Mouse (Mus musculus) heart, embryonic 11.5 days (tissue): ENCODE measurements around the gene Tmem131l. TPM values are rescaled to one million over a fixed set of nuclear protein-coding genes. Genes with fewer than 3 reads are reported as not detected.

Experiments
- ATAC-seq: fragments of 200-750 bp; cut with Nextera tagmentation; replicated peaks from 2 replicates; pipeline ENCODE4 v1.8.0; 2017; ENCODE audit warnings: moderate library complexity; ENCODE audit not compliant: insufficient number of reproducible peaks, low FRiP score, low TSS enrichment
- H3K27ac ChIP-seq: fragments of 300-500 bp; sonication (generic); 2 replicates; pipeline ENCODE4 v1.5.1; 2014; ENCODE audit warnings: mild to moderate bottlenecking, low read depth, low read length
- H3K27me3 ChIP-seq: fragments of 300-500 bp; sonication (generic); 2 replicates; pipeline ENCODE4 v1.6.1; 2014; ENCODE audit warnings: mild to moderate bottlenecking, low read length, mixed read lengths; ENCODE audit not compliant: control insufficient read depth, insufficient read depth
- H3K36me3 ChIP-seq: fragments of 300-500 bp; sonication (generic); 2 replicates; pipeline ENCODE4 v1.6.1; 2014; ENCODE audit warnings: mild to moderate bottlenecking, low read length, moderate library complexity, mixed read lengths; ENCODE audit not compliant: control insufficient read depth, insufficient read depth
- H3K4me1 ChIP-seq: fragments of 300-500 bp; sonication (generic); 2 replicates; pipeline ENCODE4 v1.6.1; 2014; ENCODE audit warnings: low read length; ENCODE audit not compliant: control insufficient read depth, insufficient read depth
- H3K4me2 ChIP-seq: fragments of 300-500 bp; sonication (generic); 2 replicates; pipeline ENCODE4 v1.6.1; 2014; ENCODE audit warnings: mild to moderate bottlenecking, moderate library complexity
- H3K4me3 ChIP-seq: fragments of 300-500 bp; sonication (generic); 2 replicates; pipeline ENCODE4 v1.5.1; 2014; ENCODE audit warnings: low read depth, low read length
- H3K9ac ChIP-seq: fragments of 300-500 bp; sonication (generic); 2 replicates; pipeline ENCODE4 v1.6.1; 2014; ENCODE audit warnings: mild to moderate bottlenecking, low read depth, low read length, moderate library complexity
- H3K9me3 ChIP-seq: fragments of 300-500 bp; sonication (generic); replicated peaks from 2 replicates; pipeline ENCODE4 v1.6.1; 2016; ENCODE audit warnings: low read length; ENCODE audit not compliant: control insufficient read depth
- WGBS: fragments of 180-500 bp; shearing (Covaris S2); extraction: QIAGEN DNeasy Blood & Tissue Kit; methylation state at CpG from one replicate; pipeline ENCODE4 v1.1.7; 2014; ENCODE audit not compliant: insufficient replicate concordance; 5-methylcytosine and 5-hydroxymethylcytosine counted together
- polyA plus RNA-seq: library from polyadenylated mRNA; unstranded; fragments of >200 nt; fragmentation: Nextera tagmentation; extraction: Ambion mirVana; gene quantifications from 2 replicates; pipeline ENCODE4 v1.2.1, GENCODE M21; 2014

The Tmem131l gene
- polyA plus RNA-seq, 1 experiment from 2014 or later, result 35.0 TPM

- Histone ChIP-seq H3K36me3 (no peaks in the 10 kb centered on the region), H3K27ac (no peak overlapping the region), H3K4me3 (no peak overlapping the region), H3K4me2 (no peak overlapping the region), H3K27me3 (no peaks in the 10 kb centered on the region), H3K9ac (no peak overlapping the region), H3K4me1 (no peaks in the 10 kb centered on the region), H3K9me3 (0 out of 2 replicates have a peak, but pooled peaks cover 3% of the 10 kb centered on the region)
- 63% methylated on average over 4 of the region's 4 CpGs for WGBS
- no peak for ATAC-seq
Observed at GRCm38 (mm10) chr3:84075516-84075915, 35.5 kb upstream of the Tmem131l start.

- ATAC-seq, result no peak
- WGBS, result 73% methylated on average over 2 of the region's 2 CpGs
- H3K9ac ChIP-seq, result no peak overlapping the region
- no peak overlapping the region for H3K4me3 ChIP-seq
- no peaks in the 10 kb centered on the region for H3K27me3 ChIP-seq
- H3K9me3 ChIP-seq, result 0 out of 2 replicates have a peak, but pooled peaks cover 3% of the 10 kb centered on the region
- no peaks in the 10 kb centered on the region for H3K4me1 ChIP-seq
- H3K36me3 ChIP-seq, result no peaks in the 10 kb centered on the region
- H3K27ac ChIP-seq, result no peak overlapping the region
- no peak overlapping the region for H3K4me2 ChIP-seq
Observed at GRCm38 (mm10) chr3:84074777-84075176, 34.8 kb upstream of the Tmem131l start.

- Histone ChIP-seq H3K4me2 (no peak overlapping the region), H3K9me3 (no peaks in the 10 kb centered on the region), H3K4me3 (no peak overlapping the region), H3K4me1 (no peaks in the 10 kb centered on the region), H3K9ac (no peak overlapping the region), H3K36me3 (no peaks in the 10 kb centered on the region), H3K27ac (no peak overlapping the region), H3K27me3 (no peaks in the 10 kb centered on the region)
- no peak for ATAC-seq
- WGBS, result 19% methylated on average over 2 of the region's 2 CpGs
Observed at GRCm38 (mm10) chr3:84071641-84072040, 31.7 kb upstream of the Tmem131l start.

GRCm38 (mm10) chr3:84070811-84071210 lies 30.8 kb upstream of the Tmem131l start:
- H3K4me3 ChIP-seq, result no peak overlapping the region
- H3K27me3 ChIP-seq, result no peaks in the 10 kb centered on the region
- no peak for ATAC-seq
- no peaks in the 10 kb centered on the region for H3K4me1 ChIP-seq
- no peaks in the 10 kb centered on the region for H3K36me3 ChIP-seq
- no peak overlapping the region for H3K27ac ChIP-seq
- no peak overlapping the region for H3K9ac ChIP-seq
- WGBS, result 81% methylated on average over 8 of the region's 8 CpGs
- no peak overlapping the region for H3K4me2 ChIP-seq
- no peaks in the 10 kb centered on the region for H3K9me3 ChIP-seq

- ATAC-seq, result no peak
- Histone ChIP-seq H3K36me3 (no peaks in the 10 kb centered on the region), H3K4me2 (no peak overlapping the region), H3K9me3 (no peaks in the 10 kb centered on the region), H3K4me3 (no peak overlapping the region), H3K27me3 (no peaks in the 10 kb centered on the region), H3K27ac (no peak overlapping the region), H3K4me1 (no peaks in the 10 kb centered on the region), H3K9ac (no peak overlapping the region)
- WGBS, result 75% methylated on average over 13 of the region's 13 CpGs
Observed at GRCm38 (mm10) chr3:84068831-84069709, 29.1 kb upstream of the Tmem131l start.

GRCm38 (mm10) chr3:84065825-84066224 lies 25.9 kb upstream of the Tmem131l start:
- Histone ChIP-seq H3K9ac (no peak overlapping the region), H3K9me3 (no peaks in the 10 kb centered on the region), H3K36me3 (no peaks in the 10 kb centered on the region), H3K27ac (no peak overlapping the region), H3K4me2 (no peak overlapping the region), H3K4me1 (peaks cover 3% of the 10 kb centered on the region; the same call in 1 of the 2 replicates), H3K4me3 (no peak overlapping the region), H3K27me3 (no peaks in the 10 kb centered on the region)
- ATAC-seq, result no peak
- WGBS, result 74% methylated on average over 4 of the region's 4 CpGs

- Histone ChIP-seq H3K4me2 (no peak overlapping the region), H3K4me3 (no peak overlapping the region), H3K27ac (no peak overlapping the region), H3K4me1 (peaks cover 3% of the 10 kb centered on the region; the same call in 1 of the 2 replicates), H3K9me3 (no peaks in the 10 kb centered on the region), H3K9ac (no peak overlapping the region), H3K36me3 (no peaks in the 10 kb centered on the region), H3K27me3 (no peaks in the 10 kb centered on the region)
- ATAC-seq, result no peak
- 84% methylated on average over 2 of the region's 2 CpGs for WGBS
Observed at GRCm38 (mm10) chr3:84063369-84063914, 23.5 kb upstream of the Tmem131l start.

- WGBS, result 62% methylated on average over 13 of the region's 13 CpGs
- no peak overlapping the region for H3K9ac ChIP-seq
- ATAC-seq, result no peak
- no peak overlapping the region for H3K4me2 ChIP-seq
- H3K4me1 ChIP-seq, result peaks cover 3% of the 10 kb centered on the region; the same call in 1 of the 2 replicates
- H3K27me3 ChIP-seq, result no peaks in the 10 kb centered on the region
- H3K9me3 ChIP-seq, result no peaks in the 10 kb centered on the region
- no peaks in the 10 kb centered on the region for H3K36me3 ChIP-seq
- H3K4me3 ChIP-seq, result no peak overlapping the region
- peak overlapping the region; percentile 50; the same call in 1 of the 2 replicates for H3K27ac ChIP-seq
Observed at GRCm38 (mm10) chr3:84061523-84062453, 21.8 kb upstream of the Tmem131l start.
